Mouse (Mus musculus): ENCODE measurements around the gene Col3a1.

The Col3a1 gene

GRCm38 (mm10) chr1:45311388-45311787 is at the start of gene Col3a1:
Gene Col3a1 (plus strand): TSS chr1:45311538.
- no peak for DNase-seq (ENCODE audit: low spot score)

GRCm38 (mm10) chr1:45269421-45269820 is 41.9 kb upstream of the Col3a1 start:
- no peak for DNase-seq (ENCODE audit: low spot score)

GRCm38 (mm10) chr1:45276006-45276539 is 35.3 kb upstream of the Col3a1 start:
- DNase-seq (ENCODE audit: low spot score) = no peak

GRCm38 (mm10) chr1:45287954-45288353 is 23.4 kb upstream of the Col3a1 start:
- DNase-seq (ENCODE audit: low spot score) = no peak

GRCm38 (mm10) chr1:45290037-45290436 is 21.3 kb upstream of the Col3a1 start:
- no peak for DNase-seq (ENCODE audit: low spot score)

- DNase-seq (ENCODE audit: low spot score) = no peak
Measured at GRCm38 (mm10) chr1:45299394-45300119, 11.8 kb upstream of the Col3a1 start.

GRCm38 (mm10) chr1:45304273-45304672 is 7.1 kb upstream of the Col3a1 start:
- no peak for DNase-seq (ENCODE audit: low spot score)

GRCm38 (mm10) chr1:45309015-45309414 is 2.3 kb upstream of the Col3a1 start:
- DNase-seq (ENCODE audit: low spot score) = no peak

- no peak for DNase-seq (ENCODE audit: low spot score)
Measured at GRCm38 (mm10) chr1:45311962-45312361, 624 bp downstream of the Col3a1 start.

- no peak for DNase-seq (ENCODE audit: low spot score)
Measured at GRCm38 (mm10) chr1:45312870-45313269, 1.5 kb downstream of the Col3a1 start.

GRCm38 (mm10) chr1:45313696-45314295 is 2.5 kb downstream of the Col3a1 start:
- peak; percentile 30 for DNase-seq (ENCODE audit: low spot score)

GRCm38 (mm10) chr1:45315767-45316528 is 4.6 kb downstream of the Col3a1 start:
- DNase-seq (ENCODE audit: low spot score) = no peak

- no peak for DNase-seq (ENCODE audit: low spot score)
Measured at GRCm38 (mm10) chr1:45318241-45318640, 6.9 kb downstream of the Col3a1 start.

GRCm38 (mm10) chr1:45320861-45321260 is 9.5 kb downstream of the Col3a1 start:
- DNase-seq (ENCODE audit: low spot score) = no peak

- no peak for DNase-seq (ENCODE audit: low spot score)
Measured at GRCm38 (mm10) chr1:45329149-45329548, 17.8 kb downstream of the Col3a1 start.

- no peak for DNase-seq (ENCODE audit: low spot score)
Measured at GRCm38 (mm10) chr1:45355944-45356343, 44.6 kb downstream of the Col3a1 start.

- no peak for DNase-seq (ENCODE audit: low spot score)
Measured at GRCm38 (mm10) chr1:45358020-45358419, 46.7 kb downstream of the Col3a1 start.

- DNase-seq (ENCODE audit: low spot score) = no peak
Measured at GRCm38 (mm10) chr1:45359147-45359546, 47.8 kb downstream of the Col3a1 start.

- DNase-seq (ENCODE audit: low spot score) = no peak
Measured at GRCm38 (mm10) chr1:45359673-45360072, 48.3 kb downstream of the Col3a1 start.

- no peak for DNase-seq (ENCODE audit: low spot score)
Measured at GRCm38 (mm10) chr1:45363274-45363673, 51.9 kb downstream of the Col3a1 start.

- no peak for DNase-seq (ENCODE audit: low spot score)
Measured at GRCm38 (mm10) chr1:45365427-45365826, 54.1 kb downstream of the Col3a1 start.

GRCm38 (mm10) chr1:45379992-45380690 is 68.8 kb downstream of the Col3a1 start:
- no peak for DNase-seq (ENCODE audit: low spot score)
